Mouse (Mus musculus) layer of hippocampus, postnatal 10 days (tissue): ENCODE measurements around the gene Cdc7. TPM values are rescaled to one million over a fixed set of nuclear protein-coding genes. Genes with fewer than 3 reads are reported as not detected.
A peak's percentile ranks its signal among the peaks of the same experiment; 100 is the strongest.

ENCODE experiments used
- DNase-seq, 2 experiments: peaks; one replicate each; pipeline ENCODE4 v3.0.0; 2021; ENCODE audit warnings: low spot score in 2 of 2
- total RNA-seq, 2 experiments: library from RNA; stranded (reverse); gene quantifications; 2 replicates each; pipeline ENCODE4 v1.2.3; 2021

The Cdc7 gene
- total RNA-seq, 2 experiments from 2014 or later: 17.1 to 17.5 TPM

DNA sequence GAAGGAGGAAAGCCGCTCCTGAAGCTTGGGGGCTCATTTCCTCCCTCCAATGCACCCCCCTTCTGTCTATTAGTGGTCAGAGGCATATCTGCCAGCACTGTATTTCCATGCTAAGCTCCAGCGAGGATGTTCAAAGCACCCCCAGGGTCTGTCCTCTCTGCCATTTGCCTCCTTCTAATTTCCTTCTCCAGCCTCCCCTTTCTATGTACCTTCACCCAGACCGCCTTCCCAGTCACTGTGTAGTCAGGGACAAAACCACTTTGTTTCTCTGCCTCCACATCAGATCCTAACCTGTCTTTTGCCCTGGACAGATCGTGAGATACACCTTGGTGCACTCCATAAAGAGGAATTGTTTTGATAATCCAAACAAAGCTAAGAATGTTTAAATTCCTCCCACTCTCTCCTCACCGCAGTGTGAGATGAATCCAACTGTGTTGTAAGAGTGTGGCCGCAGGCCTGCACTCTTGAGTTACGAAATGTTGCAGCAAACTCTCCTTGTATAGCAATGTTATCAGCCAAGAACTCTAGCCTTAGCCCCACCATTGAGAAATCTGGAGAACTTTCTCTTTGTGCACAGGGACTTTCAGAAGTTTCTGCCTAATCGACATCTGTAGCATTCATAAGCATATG lies 27.3 kb downstream of the Cdc7 start:
- no peak for DNase-seq

DNA sequence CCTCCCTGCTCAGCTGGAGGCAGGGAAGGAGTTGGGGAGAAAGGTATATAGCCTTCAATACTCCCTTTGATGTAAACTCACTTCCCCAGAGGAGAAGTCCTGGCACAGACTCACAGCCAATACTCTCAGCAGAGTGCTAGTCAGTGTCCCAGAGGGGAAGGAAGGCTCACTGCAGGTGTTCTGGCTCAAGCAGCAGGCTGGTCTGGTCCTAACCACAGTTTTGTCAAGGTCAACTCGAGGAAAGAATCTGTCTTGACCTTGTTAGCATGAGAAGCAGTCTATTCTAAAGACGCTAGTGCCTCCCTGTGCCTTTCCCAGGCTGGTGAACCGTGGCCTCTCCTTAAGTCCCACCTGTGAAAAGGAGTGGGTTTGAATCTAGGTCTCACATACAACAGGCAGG lies 30.6 kb downstream of the Cdc7 start:
- DNase-seq: no peak

DNA sequence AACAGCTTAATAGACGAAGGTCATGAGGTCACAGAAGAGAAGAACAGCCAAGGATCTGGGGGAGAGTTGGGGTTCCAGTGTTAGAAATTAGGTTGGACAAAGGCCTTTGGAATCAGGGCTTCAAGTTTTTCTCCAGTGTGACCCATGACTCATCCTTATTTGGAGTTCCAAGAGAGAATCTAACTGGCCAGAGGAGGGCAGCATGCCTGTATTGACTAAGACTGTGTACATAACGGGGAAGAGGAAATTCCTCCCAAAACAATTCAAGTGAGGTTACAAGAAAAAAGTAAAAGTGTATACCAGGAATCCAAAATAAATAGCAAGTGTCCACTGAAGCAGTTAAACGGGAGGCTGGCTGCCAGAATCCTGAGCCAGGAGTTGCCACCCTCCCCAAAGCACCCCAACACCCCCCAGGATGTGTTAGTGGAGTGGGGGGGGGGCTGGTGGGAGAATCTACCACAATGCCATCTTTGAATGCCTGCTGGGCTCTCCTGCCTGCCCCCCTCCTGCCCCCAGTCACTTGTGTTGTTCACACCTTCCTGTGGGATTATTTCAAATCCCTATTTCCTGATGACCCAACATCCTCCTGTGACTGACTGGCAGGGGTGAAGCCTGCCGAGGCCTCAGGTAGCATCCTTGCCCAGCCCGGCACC lies 31.9 kb downstream of the Cdc7 start:
- peak; percentile 37 to 58 for DNase-seq

DNA sequence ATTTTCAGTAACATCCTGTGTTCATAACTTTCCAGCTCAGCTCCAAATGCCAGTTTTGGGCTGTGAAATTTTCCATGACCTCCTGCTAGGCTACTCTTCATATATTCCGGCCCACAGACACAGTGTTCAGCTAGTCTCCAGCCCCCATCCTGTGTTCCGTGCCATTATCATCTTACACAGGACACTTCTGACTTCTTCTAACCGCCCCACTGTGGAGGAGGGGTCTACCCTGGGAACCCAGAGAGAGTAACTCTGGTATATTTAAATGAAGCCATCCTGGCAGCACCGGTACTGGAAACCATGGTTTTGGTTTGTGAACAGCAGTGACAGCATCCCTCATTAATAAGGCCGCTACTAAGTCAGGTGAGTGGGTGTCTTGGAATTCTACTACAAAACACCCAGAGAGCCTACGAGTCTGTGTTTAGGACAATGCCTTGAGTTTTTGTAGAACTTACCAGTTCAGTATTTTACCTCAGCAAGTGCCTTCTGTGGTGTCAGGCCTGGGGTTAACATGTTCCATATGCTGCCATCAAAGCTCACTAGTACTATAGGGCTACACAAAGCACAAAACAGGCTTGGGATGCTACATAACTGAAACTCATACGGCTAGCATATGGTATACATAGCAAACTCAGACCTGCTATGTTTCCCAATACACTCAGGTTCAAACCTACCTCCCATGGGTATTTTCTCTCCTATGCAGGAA lies 32.6 kb downstream of the Cdc7 start:
- DNase-seq: no peak

DNA sequence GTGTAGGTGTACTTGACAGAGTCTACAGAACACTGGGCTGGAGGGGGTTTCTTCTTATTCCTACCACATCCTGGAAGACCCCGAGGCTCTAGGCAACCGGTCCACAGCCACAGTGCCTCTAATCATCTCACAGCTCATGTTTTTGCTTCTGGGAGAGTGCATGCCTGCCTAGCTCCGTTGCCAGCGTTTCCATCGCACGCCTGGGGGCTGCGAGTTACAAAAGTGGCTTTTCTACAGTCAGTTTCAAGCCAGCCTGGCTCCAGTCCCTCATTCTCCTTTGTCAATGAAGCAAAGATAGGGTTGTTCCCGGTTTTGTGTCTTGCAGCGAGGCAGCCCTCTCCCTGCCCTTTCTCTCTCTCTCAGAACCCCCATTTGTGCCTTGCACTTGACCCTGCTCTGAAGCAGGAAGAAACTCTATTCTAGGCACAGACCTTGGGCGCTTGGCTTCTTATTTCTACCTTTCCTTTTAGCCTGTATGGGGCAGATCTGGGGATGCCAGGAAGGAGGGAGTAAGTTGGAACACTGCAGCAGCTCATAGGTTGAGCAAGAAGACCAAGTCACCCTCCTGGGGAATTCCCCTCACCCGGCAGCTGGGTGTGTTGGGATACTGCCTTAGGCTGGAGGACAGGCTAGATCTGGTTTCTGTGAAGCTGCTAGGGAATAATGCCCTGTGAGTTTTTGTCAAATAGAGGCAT lies 37.4 kb downstream of the Cdc7 start:
- DNase-seq: peak; percentile 38 to 49

DNA sequence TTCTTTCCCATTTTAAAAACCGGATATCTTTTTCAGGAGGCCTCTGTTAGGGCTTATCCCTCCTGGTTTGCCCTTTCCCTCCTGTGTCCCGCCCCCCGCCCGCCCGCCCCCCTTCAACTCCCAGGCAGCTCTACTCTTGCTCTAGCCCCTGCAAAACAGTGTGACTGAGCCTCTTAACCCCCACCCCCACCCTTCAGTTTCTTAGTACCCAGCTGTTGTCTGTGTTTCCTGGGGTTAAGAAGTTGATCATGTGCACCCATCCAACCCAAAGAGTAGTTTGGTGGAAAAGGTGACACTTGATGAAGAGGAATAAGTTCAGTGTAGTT lies 37.9 kb downstream of the Cdc7 start:
- DNase-seq: no peak

DNA sequence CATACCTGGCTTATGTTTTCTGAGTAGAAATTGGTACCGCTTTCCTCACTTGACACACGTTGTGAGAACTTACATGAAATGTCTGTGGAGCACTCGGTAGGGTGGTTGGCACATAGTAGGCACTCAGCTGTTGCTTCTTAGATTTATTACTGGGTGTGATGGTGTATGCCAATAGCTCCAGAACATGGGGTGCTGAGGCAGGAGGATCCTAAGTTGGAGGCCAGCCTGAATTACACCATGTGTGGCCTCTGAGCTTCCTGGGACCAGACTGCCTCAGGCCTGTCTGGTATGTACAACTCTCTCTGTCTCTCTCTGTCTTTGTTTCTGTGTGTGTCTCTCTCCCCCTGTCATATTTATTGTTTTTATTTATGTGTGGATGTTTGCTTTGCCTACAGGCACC lies 45.6 kb downstream of the Cdc7 start:
- DNase-seq: no peak

DNA sequence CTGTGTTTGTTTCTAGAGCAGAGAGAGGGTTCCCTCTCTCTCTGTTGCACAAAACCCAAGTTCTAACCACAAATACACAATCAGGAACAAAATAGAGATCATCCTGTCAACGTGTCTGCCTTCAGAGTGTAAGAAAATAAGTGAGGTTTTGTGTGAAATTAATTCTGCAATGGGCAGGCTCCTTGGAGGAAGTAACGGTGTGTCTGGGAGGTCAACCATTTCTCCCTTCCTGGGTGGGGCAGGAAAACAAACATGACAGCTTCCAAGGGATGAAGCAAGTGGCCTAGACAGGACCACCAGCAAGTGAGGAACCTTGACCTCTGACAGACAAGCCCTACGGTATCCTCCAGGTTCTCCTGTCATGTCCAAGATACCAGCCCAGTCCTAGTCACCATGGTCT lies 46.2 kb downstream of the Cdc7 start:
- DNase-seq: no peak

DNA sequence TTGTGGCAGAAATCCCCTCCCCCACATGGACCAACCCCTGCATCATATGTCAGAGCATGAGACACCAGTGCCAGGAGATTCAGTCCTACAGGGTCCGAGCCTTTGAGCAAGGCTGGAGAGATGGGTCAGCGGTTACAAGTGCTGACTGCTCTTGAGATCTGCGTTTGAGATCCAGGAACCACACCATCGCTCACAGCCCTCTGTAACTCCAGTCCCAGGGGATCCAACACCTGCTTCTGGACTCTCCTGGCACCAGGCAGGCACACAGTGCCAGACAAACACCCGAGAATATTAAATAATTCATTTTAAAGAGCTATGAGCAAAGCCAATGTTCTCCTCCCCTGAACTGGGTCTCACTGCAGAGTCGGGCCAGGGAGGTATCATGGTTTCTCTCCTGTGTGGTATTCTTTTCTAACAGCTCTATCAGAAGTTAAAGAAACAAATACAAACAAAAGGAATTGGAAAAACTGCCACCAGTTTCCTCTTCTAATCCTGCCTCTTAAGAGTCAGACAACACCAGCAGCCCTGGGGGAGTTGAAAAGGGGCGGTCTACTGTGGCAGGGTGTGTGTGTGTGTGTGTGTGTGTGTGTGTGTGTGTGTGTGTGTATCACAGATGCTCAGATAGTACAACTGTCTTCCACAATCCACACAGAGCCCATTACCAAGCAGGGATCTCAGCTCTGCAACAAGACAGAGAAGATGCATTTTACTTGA lies 47.4 kb downstream of the Cdc7 start:
- DNase-seq: no peak

DNA sequence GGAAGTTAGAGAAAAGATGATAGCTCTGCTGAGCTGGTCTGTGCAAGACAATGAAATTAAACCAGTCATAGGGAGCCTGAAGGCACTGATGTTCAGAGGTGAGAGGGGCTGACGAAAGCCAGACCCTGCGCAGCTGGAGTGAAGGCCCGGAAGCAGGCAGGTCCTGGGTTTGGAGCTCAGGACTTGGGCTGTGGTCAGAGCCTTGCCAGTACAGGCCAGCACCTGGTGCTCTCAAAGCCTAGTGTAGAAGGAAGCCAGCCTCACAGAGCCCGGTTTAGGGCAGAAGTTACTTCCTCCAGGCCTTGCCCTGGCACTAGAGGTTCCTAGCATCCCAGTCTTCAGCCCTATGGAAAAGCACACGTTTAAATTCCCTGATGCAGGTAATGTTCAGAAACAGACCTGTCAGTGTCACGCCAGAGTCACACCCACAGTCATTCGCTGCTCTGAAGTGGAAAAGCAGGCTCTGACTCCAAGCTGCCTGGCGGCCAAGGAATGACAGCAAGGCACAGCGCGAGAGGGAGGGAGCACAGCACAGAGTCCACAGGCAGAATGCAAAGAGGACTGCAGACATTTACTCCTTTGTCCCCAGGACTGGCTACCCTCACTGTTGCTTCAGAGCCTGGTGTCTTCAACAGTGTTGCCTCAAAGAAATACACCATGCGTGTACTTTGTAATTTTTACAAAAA lies 48.1 kb downstream of the Cdc7 start:
- no peak for DNase-seq

DNA sequence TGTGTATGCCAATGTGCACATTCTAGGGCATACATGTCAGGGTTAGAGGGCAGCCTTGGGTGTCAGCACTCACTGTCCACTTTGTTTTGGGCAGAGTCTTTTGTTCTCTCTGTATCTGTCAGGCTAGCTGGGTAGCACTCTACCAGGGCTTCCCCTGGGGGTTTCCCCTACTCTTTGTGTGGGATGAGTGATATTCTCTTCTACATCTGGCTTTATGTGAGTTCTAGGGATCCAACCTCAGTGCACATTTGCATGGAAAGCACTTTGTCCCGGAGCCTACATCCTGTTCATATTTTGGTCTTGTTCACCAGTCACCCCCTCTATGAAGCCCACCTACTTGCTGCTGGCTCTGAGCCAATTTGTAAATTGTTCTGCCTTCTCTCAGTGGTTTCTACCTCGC lies 49.3 kb downstream of the Cdc7 start:
- no peak for DNase-seq

DNA sequence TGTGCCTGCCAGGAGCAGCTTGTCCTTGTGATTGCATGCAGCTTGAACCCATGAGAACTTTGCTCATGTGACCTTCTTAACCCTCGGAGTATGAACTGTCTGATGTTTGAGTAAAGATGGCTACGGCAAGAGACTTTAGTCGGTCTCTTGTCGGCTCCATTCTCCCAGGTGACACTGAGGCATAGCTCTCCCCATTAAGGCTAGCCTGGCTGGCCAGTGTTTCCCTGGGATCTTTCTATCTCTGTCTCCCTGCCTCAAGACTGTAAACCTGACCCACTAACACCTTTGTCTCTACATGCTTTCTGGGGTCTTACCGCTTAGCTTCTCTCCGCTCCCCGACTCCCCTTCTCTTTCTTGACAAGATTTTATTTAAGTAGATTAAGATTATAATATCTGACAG lies 50.0 kb downstream of the Cdc7 start:
- no peak for DNase-seq

DNA sequence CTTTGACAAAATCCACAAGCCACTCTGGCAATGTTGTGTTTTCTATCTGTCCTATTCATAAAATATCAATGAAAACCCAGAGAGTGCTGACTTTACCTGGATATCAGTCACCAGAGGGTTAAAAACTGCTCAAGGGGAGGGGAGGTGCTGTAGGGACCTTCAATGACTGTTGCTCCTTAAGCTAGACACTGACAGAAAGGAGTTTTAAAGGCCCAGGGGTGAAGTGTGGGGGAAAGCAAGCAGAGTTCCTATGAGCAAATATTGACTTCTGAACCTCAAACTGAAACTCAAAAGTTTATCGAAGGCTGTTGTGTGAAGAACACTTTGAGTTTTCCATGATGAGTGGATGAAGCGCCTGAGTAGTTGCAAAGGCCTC lies 50.9 kb downstream of the Cdc7 start:
- DNase-seq: no peak

DNA sequence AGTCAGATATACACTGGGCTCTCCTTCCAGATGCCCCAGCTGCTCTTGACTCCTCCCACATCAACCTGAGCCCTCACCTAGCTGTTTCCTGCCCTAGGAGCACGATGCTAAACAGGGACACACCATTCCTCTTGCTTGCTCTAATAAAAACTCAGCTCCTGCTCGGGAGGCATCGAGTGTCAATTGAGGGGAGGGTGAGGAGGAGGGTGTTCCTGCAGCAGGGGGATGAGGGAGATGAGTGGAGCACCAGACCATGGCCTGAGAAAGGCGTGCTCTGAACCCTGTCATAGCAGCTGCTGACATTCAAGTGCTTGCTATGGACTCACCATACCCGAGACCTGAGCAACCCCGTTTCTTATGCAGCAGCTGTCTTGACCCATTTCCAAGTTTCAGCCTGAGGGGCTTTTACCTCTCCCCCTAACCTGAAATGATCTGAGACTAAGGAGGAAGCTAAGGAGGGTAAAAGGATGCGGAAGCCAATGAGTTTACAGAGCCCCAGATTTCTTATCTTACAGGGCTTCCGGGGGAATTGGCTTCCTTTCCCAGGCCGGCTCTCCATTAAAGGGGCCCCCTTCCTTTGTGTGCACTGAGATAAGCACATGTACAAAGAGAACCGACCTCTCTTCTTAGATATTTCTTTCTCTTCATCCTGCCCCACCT lies 51.4 kb downstream of the Cdc7 start:
- DNase-seq: no peak

DNA sequence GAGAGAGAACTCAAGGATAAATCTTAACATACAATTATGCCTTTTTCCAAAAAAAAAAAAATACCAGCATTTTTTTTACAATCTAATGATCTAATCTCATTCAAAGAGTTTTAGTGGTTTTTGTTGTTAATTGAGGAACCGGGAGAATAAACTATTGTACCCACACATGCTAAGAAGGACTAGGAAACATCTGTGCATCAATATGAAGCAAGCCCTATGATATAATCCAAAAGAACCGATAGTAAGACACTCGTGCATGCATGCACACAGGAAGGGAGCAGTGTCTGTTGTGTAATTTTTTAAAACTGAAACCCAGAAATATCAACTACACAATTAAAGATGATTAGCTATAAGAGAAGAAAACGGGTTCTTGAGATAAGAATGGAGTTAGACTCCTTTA lies 52.4 kb downstream of the Cdc7 start:
- no peak for DNase-seq

DNA sequence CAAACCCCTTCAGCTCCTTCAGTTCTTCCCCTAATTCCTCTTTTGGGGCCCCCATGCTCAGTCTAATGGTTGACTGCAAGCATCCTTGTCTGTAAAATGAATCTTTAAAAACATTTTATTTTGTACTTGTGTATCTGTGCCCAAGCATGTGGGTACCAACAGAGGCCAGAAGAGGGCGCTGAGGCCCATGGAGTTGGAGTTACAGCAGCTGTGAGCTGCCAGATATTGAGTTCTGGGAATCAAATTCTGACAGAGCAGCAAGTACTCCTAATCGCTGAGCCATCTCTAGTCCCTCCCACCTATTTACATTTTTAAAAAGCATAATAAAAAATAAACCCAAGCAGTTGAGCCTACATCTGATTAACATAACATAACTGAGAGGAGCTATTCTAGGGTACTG lies 53.4 kb downstream of the Cdc7 start:
- DNase-seq: no peak

DNA sequence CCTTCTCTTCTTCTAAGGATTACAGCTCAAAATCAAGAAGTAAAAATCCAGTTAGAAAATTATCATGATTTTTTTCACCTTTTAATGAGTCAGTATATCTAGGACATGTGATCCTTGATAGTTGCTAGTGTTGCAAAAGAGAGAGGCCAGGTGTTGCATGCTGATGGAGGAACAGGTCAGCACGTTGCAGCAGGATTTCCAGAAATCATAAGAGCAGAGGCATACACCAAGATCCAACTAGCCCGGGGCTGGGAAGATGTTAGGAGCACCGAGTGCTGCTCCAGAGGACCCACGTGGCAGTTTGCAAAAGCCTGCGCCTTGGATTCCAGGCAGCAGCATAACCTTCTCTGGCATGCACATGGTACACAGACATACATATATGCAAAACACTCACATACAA lies 54.9 kb downstream of the Cdc7 start:
- DNase-seq: no peak

DNA sequence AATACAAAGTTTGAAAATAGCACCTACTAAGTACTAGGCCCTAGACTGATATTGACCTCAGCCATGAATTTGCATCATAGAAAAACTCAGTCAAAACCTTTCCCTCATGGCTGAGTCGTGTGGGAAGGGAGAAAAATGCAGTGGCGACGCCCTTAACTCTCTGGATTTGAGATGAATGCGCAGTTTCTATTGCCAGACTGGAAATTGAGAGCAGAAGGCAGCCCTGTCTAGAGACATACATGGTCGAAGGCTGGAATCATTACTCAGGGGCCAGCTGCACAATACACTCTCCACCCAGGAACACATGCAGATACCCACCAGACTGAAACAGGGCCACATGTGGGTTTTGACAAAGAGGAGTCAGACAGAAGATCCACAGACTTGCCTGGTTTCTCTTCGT lies 55.8 kb downstream of the Cdc7 start:
- no peak for DNase-seq

DNA sequence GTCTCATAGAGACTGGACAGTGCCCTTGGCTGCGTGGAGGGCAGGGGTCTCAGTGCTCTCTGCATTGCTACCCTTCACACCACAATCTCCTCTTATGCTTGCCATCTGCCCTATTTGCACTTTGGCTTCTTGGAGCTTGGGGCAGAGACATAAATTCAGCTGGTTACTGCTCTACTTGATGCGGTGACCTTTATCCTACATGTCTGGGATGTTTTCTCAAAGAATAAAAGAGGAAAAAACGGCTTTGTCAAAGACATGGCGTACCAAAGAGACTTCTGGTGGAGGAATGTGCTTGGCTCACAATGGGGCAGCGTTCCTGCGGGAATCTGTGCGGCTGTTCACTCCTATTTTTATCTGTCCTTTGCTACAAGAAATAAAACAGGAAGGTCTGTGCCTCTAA lies 56.2 kb downstream of the Cdc7 start:
- DNase-seq: no peak

DNA sequence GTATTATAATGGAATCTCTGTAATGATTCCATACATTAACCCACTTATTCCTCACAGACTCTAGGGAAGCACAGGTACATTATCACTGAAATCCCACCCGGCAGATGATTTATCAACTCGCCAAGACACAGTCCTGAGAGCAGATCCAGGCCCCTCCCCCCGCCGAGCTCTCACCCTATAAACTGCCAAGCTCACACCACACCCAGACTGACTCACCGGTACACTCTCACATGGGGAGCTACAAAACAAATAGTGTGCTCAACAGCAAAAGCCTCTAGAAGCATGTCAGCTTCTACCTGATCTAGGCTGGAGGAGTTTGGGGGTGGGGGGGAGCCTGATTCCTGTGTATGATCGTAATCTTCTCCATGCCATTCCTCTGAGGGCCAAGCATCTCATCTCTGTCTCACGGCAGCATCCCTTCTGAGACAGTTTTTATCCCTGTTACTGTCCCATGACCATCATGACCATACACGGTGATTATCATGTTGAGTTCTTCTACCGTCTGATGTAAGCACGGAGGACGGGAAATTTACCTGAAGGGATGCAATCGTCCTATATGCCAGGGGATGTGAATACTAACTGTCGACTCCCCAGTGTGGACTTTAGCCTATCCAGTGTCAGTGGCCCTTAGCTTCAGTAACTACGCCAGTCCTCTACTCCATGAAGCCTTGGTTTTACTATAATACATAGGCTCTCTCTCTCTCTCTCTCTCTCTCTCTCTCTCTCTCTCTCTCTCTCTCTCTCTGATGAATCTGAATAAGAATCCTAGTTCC lies 57.4 kb downstream of the Cdc7 start:
- DNase-seq: no peak
